Mouse (Mus musculus): Measurements from ENCODE around the gene Noct.
A peak's percentile ranks its signal among the peaks of the same experiment; 100 is the strongest.

GRCm38 (mm10) chr3:51275956-51276398 is 51.7 kb downstream of the Noct start:
- TF ChIP-seq CTCF (IDR thresholded peaks at IDR 0.05; ENCODE audit: low read depth) = no peak
- TF ChIP-seq EP300 (IDR thresholded peaks at IDR 0.05; ENCODE audit: low read depth) = 0 out of 2 replicates have a peak, but pooled peaks have one; percentile 34

All from liver, embryonic 14.5 days (tissue).